Mouse (Mus musculus) kidney, adult 2 months (tissue): ENCODE results near the gene Cyp2d22.

Experiments
- CTCF ChIP-seq: fragments of 200-500 bp; conservative IDR thresholded peaks from 2 replicates; pipeline ENCODE4 v1.5.1; 2011; ENCODE audit warnings: low read depth, mild to moderate bottlenecking, control low read depth, low read length, moderate library complexity, mixed read lengths; ENCODE audit not compliant: insufficient read depth, insufficient read length
- POLR2A ChIP-seq: fragments of 200-500 bp; IDR thresholded peaks from one replicate; pipeline ENCODE4 v1.6.1; 2011; ENCODE audit warnings: low read depth, low read length, control low read depth

GRCm38 (mm10) chr15:82401516-82401915 is 21.5 kb upstream of the Cyp2d22 start:
- TF ChIP-seq CTCF (no peak), POLR2A (no peak)
